Mouse (Mus musculus) central nervous system, embryonic 14 days (tissue): ENCODE measurements around the gene Mrps18c. TPM values are rescaled to one million over a fixed set of nuclear protein-coding genes. Genes with fewer than 3 reads are reported as not detected.

ENCODE experiments used
- polyA plus RNA-seq: library from polyadenylated mRNA; depleted of rRNA; stranded (reverse); fragments of >200 nt; gene quantifications from 2 replicates; pipeline ENCODE4 v1.2.3, GENCODE M21; 2012; rRNA removed

Mrps18c gene
- polyA plus RNA-seq = 72.4 and 78.0 TPM in 2 replicates

GRCm38 (mm10) chr5:100798165-100798860 is at the start of gene Mrps18c, which contains the start of gene Helq:
TSS of gene Mrps18c (plus strand) at chr5:100798627.
TSS of gene Helq (minus strand) at chr5:100798598.

GRCm38 (mm10) chr5:100820483-100821184 is 22.2 kb downstream of the Mrps18c start, which contains the start of gene Abraxas1:
TSS of gene Abraxas1 (minus strand) at chr5:100820965.

GRCm38 (mm10) chr5:100845485-100845847 is 47.0 kb downstream of the Mrps18c start, which contains the start of gene Gpat3:
TSS of gene Gpat3 (plus strand) at chr5:100845713.

Other genes with a start within 250 kb of the Mrps18c start
- gene Plac8, start 226.4 kb upstream of the Mrps18c start, polyA plus RNA-seq = 5.2 and 9.7 TPM in 2 replicates
- gene Coq2, start 123.5 kb upstream of the Mrps18c start, polyA plus RNA-seq = 75.8 and 76.3 TPM in 2 replicates
- 0.97 and 1.3 TPM in 2 replicates for gene Hpse, start 78.9 kb upstream of the Mrps18c start, polyA plus RNA-seq
- 33.1 and 38.5 TPM in 2 replicates for gene Helq, start within 50 bp of the Mrps18c start, polyA plus RNA-seq
- gene Abraxas1, start 22.3 kb downstream of the Mrps18c start, polyA plus RNA-seq = 11.5 and 12.4 TPM in 2 replicates
- gene Gpat3, start 47.1 kb downstream of the Mrps18c start, polyA plus RNA-seq = 0.22 and 0.43 TPM in 2 replicates